Mouse (Mus musculus): ENCODE measurements around the gene Osgin1. TPM values are rescaled to one million over a fixed set of nuclear protein-coding genes. Genes with fewer than 3 reads are reported as not detected.

Gene Osgin1
- polyA plus RNA-seq (2012; rRNA removed) = 115 and 194 TPM in 2 replicates

- no peak for TF ChIP-seq CTCF (conservative IDR thresholded peaks at IDR 0.05; ENCODE audit: insufficient read depth, insufficient read length, low read depth, low read length)
- no peak for TF ChIP-seq POLR2A (IDR thresholded peaks at IDR 0.05; ENCODE audit: low read depth, low read length)
- no peak for DNase-seq
- 84% methylated on average over 13 of the region's 13 CpGs for WGBS
- Histone ChIP-seq H3K4me3 (ENCODE audit: insufficient read depth, low read depth, low read length) (no peak within 1 kb of the TSS), H3K27me3 (replicated peaks; ENCODE audit: control insufficient read depth, insufficient read depth, low read length) (no peaks in the 10 kb centered on the region), H3K27ac (ENCODE audit: insufficient read depth, low read depth, low read length) (no peak within 1 kb of the TSS), H3K4me1 (ENCODE audit: control insufficient read depth, insufficient read depth, low read length) (peaks cover 26% of the 10 kb centered on the region), H3K36me3 (ENCODE audit: control insufficient read depth, insufficient read depth, low read length) (no peaks in the 10 kb centered on the region)
These were observed at the start of gene Osgin1 for GRCm38 (mm10) chr8:119433582-119434174. Osgin1 (plus strand) TSS chr8:119434124.

DNA sequence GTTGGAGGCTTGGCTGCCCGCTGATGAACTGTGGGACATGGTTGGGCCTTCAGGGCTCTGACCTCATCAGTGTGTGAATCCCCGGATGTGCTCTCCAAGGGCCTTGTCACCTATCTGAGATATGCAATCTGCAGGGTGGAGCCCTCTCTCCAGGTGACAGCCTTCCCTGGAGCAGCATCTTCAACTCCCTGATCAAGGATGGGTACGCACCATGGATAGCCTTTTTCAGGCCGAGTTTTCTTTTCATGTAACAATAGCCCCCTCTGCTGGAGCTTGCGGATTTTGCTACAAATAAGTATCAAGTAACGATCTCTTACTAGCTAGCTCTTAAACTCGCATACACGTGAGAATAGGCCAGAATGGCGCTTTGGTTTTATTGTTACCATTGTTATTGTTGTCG, 49.4 kb upstream of the Osgin1 start:
- H3K4me1 ChIP-seq (ENCODE audit: control insufficient read depth, insufficient read depth, low read length) = no peaks in the 10 kb centered on the region
- H3K36me3 ChIP-seq (ENCODE audit: control insufficient read depth, insufficient read depth, low read length) = no peaks in the 10 kb centered on the region
- peak; percentile 78 for DNase-seq
- WGBS = 16% methylated on average over 10 of the region's 10 CpGs
- no peak overlapping the region for H3K27ac ChIP-seq (ENCODE audit: insufficient read depth, low read depth, low read length)
- TF ChIP-seq CTCF (conservative IDR thresholded peaks at IDR 0.05; ENCODE audit: insufficient read depth, insufficient read length, low read depth, low read length) (peak; percentile 45), POLR2A (IDR thresholded peaks at IDR 0.05; ENCODE audit: low read depth, low read length) (no peak)
- H3K27me3 ChIP-seq (replicated peaks; ENCODE audit: control insufficient read depth, insufficient read depth, low read length) = no peaks in the 10 kb centered on the region
- H3K4me3 ChIP-seq (ENCODE audit: insufficient read depth, low read depth, low read length) = no peak overlapping the region

GRCm38 (mm10) chr8:119385854-119386253, 48.1 kb upstream of the Osgin1 start:
- no peak for TF ChIP-seq CTCF (conservative IDR thresholded peaks at IDR 0.05; ENCODE audit: insufficient read depth, insufficient read length, low read depth, low read length)
- no peak for TF ChIP-seq POLR2A (IDR thresholded peaks at IDR 0.05; ENCODE audit: low read depth, low read length)
- Histone ChIP-seq H3K4me1 (ENCODE audit: control insufficient read depth, insufficient read depth, low read length) (no peaks in the 10 kb centered on the region), H3K36me3 (ENCODE audit: control insufficient read depth, insufficient read depth, low read length) (no peaks in the 10 kb centered on the region), H3K27me3 (replicated peaks; ENCODE audit: control insufficient read depth, insufficient read depth, low read length) (no peaks in the 10 kb centered on the region), H3K4me3 (ENCODE audit: insufficient read depth, low read depth, low read length) (no peak overlapping the region), H3K27ac (ENCODE audit: insufficient read depth, low read depth, low read length) (no peak overlapping the region)
- no peak for DNase-seq
- WGBS = 70% methylated on average over 6 of the region's 6 CpGs

DNA sequence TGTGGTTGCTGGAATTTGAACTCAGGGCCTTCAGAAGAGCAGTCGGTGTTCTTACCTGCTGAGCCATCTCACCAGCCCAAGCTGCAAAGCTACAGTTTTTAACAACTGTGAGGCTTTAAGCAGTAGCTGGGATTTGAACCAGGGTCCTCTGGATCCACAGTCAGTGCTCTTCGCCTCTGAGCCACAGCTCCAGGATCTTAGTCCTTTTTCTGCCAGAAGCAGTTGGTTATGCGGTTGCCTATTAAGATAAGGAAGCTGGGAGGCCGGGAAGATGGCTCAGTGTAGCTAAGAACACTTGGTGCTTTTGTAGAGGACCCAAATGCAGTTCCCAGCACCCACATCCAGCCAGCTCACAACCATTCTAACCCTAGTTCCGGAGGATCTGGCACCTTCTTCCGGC, 46.9 kb upstream of the Osgin1 start:
- WGBS = 82% methylated on average over 6 of the region's 6 CpGs

DNA sequence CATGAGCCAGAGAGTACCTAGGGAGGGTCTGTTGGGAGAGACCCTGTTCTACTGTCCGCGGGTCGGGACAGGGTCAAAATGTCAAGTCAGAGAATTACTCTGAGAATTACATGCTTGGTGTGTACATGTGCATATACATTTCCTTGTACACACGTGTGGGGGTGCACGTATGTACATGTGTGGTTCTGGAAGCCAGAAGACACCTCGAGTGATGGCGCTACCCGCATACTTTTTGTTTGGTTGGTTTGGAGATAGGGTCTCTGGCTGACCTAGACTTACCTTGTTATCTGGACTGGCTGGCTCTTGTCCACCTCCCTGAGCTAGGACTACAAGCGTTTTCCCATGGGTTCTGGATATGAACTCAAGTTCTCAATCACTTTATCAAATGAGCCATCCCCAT, 39.8 kb upstream of the Osgin1 start:
- WGBS = 78% methylated on average over 9 of the region's 9 CpGs
- Histone ChIP-seq H3K4me1 (ENCODE audit: control insufficient read depth, insufficient read depth, low read length) (peaks cover 21% of the 10 kb centered on the region), H3K36me3 (ENCODE audit: control insufficient read depth, insufficient read depth, low read length) (no peaks in the 10 kb centered on the region), H3K4me3 (ENCODE audit: insufficient read depth, low read depth, low read length) (peak overlapping the region; percentile 64), H3K27ac (ENCODE audit: insufficient read depth, low read depth, low read length) (peak overlapping the region; percentile 54), H3K27me3 (replicated peaks; ENCODE audit: control insufficient read depth, insufficient read depth, low read length) (no peaks in the 10 kb centered on the region)
- TF ChIP-seq POLR2A (IDR thresholded peaks at IDR 0.05; ENCODE audit: low read depth, low read length) (no peak), CTCF (conservative IDR thresholded peaks at IDR 0.05; ENCODE audit: insufficient read depth, insufficient read length, low read depth, low read length) (no peak)
- DNase-seq = no peak

More for the DNA sequence above, 46.9 kb upstream of the Osgin1 start:
- Histone ChIP-seq H3K4me1 (ENCODE audit: control insufficient read depth, insufficient read depth, low read length) (no peaks in the 10 kb centered on the region), H3K4me3 (ENCODE audit: insufficient read depth, low read depth, low read length) (no peak overlapping the region), H3K27me3 (replicated peaks; ENCODE audit: control insufficient read depth, insufficient read depth, low read length) (no peaks in the 10 kb centered on the region), H3K27ac (ENCODE audit: insufficient read depth, low read depth, low read length) (no peak overlapping the region), H3K36me3 (ENCODE audit: control insufficient read depth, insufficient read depth, low read length) (no peaks in the 10 kb centered on the region)
- no peak for TF ChIP-seq CTCF (conservative IDR thresholded peaks at IDR 0.05; ENCODE audit: insufficient read depth, insufficient read length, low read depth, low read length)
- no peak for TF ChIP-seq POLR2A (IDR thresholded peaks at IDR 0.05; ENCODE audit: low read depth, low read length)
- no peak for DNase-seq

DNA sequence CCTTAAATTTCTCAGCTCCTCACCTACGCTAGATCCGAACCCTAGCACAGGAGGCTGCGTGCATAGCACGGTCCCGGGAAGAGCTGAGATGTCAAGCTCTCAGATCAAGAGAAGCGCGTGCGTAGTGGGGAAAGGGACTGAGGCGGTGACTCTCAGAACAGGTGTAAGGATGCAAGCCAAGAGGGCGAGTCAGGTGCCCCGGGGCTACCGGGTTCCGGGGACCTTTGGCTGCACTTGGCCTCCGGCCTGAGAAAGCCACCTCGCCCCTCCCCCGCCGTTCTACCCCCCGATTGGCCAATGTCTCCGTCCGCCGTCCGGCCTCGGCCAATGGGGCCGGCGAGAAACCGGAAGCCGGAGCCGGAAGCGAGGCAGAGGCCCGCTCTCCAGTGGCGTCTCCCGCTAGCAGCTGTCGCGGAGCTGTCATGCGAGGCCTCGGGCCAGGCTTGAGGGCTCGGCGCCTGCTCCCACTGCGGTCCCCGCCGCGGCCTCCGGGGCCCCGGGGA, 39.3 kb upstream of the Osgin1 start, which contains the start of gene Mlycd:
Gene Mlycd, plus strand, starts transcription at position 355 of the 503 bp plus-strand sequence.
- under 1% methylated on average over 44 of the region's 44 CpGs for WGBS
- no peak for TF ChIP-seq CTCF (conservative IDR thresholded peaks at IDR 0.05; ENCODE audit: insufficient read depth, insufficient read length, low read depth, low read length)
- TF ChIP-seq POLR2A (IDR thresholded peaks at IDR 0.05; ENCODE audit: low read depth, low read length) = peak; percentile 79
- peak; percentile 97 for DNase-seq

DNA sequence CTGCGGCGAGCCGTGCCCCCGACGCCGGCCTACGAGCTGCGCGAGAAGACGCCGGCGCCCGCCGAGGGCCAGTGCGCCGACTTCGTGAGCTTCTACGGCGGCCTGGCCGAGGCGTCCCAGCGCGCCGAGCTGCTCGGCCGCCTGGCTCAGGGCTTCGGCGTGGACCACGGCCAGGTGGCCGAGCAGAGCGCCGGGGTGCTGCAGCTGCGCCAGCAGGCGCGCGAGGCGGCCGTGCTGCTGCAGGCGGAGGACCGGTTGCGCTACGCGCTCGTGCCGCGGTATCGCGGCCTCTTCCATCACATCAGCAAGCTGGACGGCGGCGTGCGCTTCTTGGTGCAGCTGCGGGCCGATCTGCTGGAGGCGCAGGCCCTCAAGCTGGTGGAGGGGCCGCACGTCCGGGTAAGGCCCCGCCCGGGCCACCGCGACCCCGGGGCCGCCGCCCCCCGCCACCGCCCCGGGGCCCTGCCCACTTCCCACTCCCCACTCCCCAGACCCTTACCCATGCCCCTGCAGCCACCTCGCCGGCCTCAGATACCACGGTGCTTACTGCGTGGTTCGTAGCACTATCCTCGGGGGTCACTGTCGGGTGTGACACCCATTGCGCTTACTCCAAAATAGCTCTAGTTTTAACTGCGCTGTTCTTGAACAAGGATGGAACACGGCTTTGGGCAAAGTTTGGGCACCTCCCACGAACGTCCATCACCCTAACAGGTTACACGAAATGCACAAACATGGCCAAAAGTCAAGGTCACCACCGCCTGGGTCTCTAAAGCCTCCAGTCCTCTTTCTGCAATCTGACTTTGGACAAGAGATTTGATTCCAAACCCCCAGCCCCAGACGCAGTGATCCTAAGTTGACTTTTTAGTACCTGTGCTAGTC, 38.6 kb upstream of the Osgin1 start:
- 4% methylated on average over 83 of the region's 83 CpGs for WGBS
- Histone ChIP-seq H3K27ac (ENCODE audit: insufficient read depth, low read depth, low read length) (peak overlapping the region; percentile 82), H3K36me3 (ENCODE audit: control insufficient read depth, insufficient read depth, low read length) (no peaks in the 10 kb centered on the region), H3K4me3 (ENCODE audit: insufficient read depth, low read depth, low read length) (peak overlapping the region; percentile 92), H3K27me3 (replicated peaks; ENCODE audit: control insufficient read depth, insufficient read depth, low read length) (no peaks in the 10 kb centered on the region), H3K4me1 (ENCODE audit: control insufficient read depth, insufficient read depth, low read length) (peaks cover 31% of the 10 kb centered on the region)
- peak; percentile 25 for DNase-seq
- TF ChIP-seq CTCF (conservative IDR thresholded peaks at IDR 0.05; ENCODE audit: insufficient read depth, insufficient read length, low read depth, low read length) = no peak
- no peak for TF ChIP-seq POLR2A (IDR thresholded peaks at IDR 0.05; ENCODE audit: low read depth, low read length)

More for the DNA sequence above, 39.3 kb upstream of the Osgin1 start, which contains the start of gene Mlycd:
- peak within 1 kb of the TSS; percentile 92 for H3K4me3 ChIP-seq (ENCODE audit: insufficient read depth, low read depth, low read length)
- no peaks in the 10 kb centered on the region for H3K36me3 ChIP-seq (ENCODE audit: control insufficient read depth, insufficient read depth, low read length)
- H3K4me1 ChIP-seq (ENCODE audit: control insufficient read depth, insufficient read depth, low read length) = peaks cover 25% of the 10 kb centered on the region
- no peaks in the 10 kb centered on the region for H3K27me3 ChIP-seq (replicated peaks; ENCODE audit: control insufficient read depth, insufficient read depth, low read length)
- peak within 1 kb of the TSS; percentile 82 for H3K27ac ChIP-seq (ENCODE audit: insufficient read depth, low read depth, low read length)
